Mouse (Mus musculus): ENCODE data around the gene Gcc2. TPM values are rescaled to one million over a fixed set of nuclear protein-coding genes. Genes with fewer than 3 reads are reported as not detected.
"Not testable (repeated sequence)": the region's sequence is repeated elsewhere in the genome, so short reads cannot be mapped to it uniquely, and the experiment has no call there.

Gcc2 gene
- polyA plus RNA-seq, 1 experiment from 2014 or later, result 67.0 TPM

- ATAC-seq (ENCODE audit: low FRiP score, low read depth); H3K4me3 ChIP-seq; H3K36me3 ChIP-seq: not testable (repeated sequence)
Observed at GRCm38 (mm10) chr10:58233740-58234121, 21.6 kb upstream of the Gcc2 start.

DNA sequence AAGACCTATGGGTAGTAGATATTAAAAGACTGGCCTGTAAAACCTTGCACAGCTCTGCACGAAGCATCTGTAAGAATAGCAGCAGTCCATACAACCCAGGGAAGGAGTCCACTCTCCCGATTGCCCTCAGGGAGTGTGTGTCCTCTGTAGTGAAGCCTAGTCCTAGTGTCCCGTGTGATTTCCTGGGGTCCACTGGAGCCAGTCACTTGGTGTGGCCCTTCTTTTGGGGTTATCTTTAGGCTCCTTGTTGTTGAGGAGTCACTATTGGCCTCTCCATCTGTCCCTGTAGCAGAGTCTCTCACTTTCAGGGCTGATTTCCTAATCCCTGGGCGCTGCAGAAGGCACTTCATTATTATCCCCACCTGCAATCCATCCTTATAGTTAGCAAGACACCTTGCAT, 20.3 kb upstream of the Gcc2 start:
- H3K4me2 ChIP-seq (replicated peaks); H3K4me1 ChIP-seq; H3K27ac ChIP-seq; H3K27me3 ChIP-seq; H3K9ac ChIP-seq; H3K4me3 ChIP-seq; ATAC-seq (ENCODE audit: low FRiP score, low read depth); H3K36me3 ChIP-seq: not testable (repeated sequence)
- WGBS, result 76% methylated on average over 4 of the region's 4 CpGs
- H3K9me3 ChIP-seq, result peaks cover 22% of the 10 kb centered on the region

More at GRCm38 (mm10) chr10:58233740-58234121, 21.6 kb upstream of the Gcc2 start:
- H3K4me1 ChIP-seq; H3K9ac ChIP-seq; H3K27me3 ChIP-seq; H3K4me2 ChIP-seq (replicated peaks); H3K27ac ChIP-seq: not testable (repeated sequence)
- peaks cover 19% of the 10 kb centered on the region for H3K9me3 ChIP-seq

GRCm38 (mm10) chr10:58236613-58237012, 18.7 kb upstream of the Gcc2 start, which contains the start of gene Gm4981:
Gm4981 (minus strand) TSS chr10:58236701.
- 88% methylated on average over 10 of the region's 10 CpGs for WGBS
- Histone ChIP-seq H3K27ac (no peak within 1 kb of the TSS), H3K36me3 (no peaks in the 10 kb centered on the region), H3K9ac (no peak within 1 kb of the TSS), H3K4me1 (no peaks in the 10 kb centered on the region), H3K27me3 (no peaks in the 10 kb centered on the region), H3K9me3 (peaks cover 22% of the 10 kb centered on the region), H3K4me3 (no peak within 1 kb of the TSS), H3K4me2 (replicated peaks) (no peak within 1 kb of the TSS)
- no peak for ATAC-seq (ENCODE audit: low FRiP score, low read depth)

- H3K36me3 ChIP-seq; H3K27me3 ChIP-seq; H3K4me3 ChIP-seq; H3K4me1 ChIP-seq; H3K9ac ChIP-seq; H3K4me2 ChIP-seq (replicated peaks); H3K27ac ChIP-seq; H3K9me3 ChIP-seq: not testable (repeated sequence)
- ATAC-seq (ENCODE audit: low FRiP score, low read depth), result peak; percentile 82
- WGBS, result 83% methylated on average over 8 of the region's 8 CpGs
Observed at GRCm38 (mm10) chr10:58238984-58239740, 16.1 kb upstream of the Gcc2 start.

DNA sequence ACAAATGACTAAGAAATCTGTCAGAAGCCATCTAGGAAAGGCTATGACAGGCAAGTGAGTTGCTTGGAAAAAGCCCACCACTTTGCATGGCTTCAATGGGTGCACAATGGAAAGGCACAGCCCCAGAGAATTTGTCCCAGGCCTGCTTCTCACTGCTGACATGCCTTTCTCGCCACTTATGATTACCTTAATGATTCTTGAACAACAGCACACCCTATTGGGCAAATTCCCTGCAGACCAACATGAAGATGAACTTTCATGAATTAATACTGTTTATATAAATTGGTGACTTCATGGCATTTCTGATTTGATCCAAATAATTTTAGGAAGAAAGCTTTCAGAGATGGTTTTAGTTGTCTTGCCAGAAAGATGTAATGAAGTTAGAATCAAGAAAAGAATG, 5.8 kb upstream of the Gcc2 start:
- 11% methylated on average over 1 of the region's 1 CpGs for WGBS
- Histone ChIP-seq H3K36me3 (no peaks in the 10 kb centered on the region), H3K4me1 (peaks cover under 1% of the 10 kb centered on the region; the same call in 1 of the 2 replicates), H3K9me3 (no peaks in the 10 kb centered on the region), H3K4me2 (replicated peaks) (no peak overlapping the region), H3K9ac (no peak overlapping the region), H3K4me3 (no peak overlapping the region), H3K27me3 (no peaks in the 10 kb centered on the region), H3K27ac (no peak overlapping the region)
- no peak for ATAC-seq (ENCODE audit: low FRiP score, low read depth)

- Histone ChIP-seq H3K27ac (no peak overlapping the region), H3K4me1 (peaks cover 10% of the 10 kb centered on the region), H3K36me3 (peaks cover 12% of the 10 kb centered on the region), H3K4me3 (peak overlapping the region; percentile 84), H3K27me3 (no peaks in the 10 kb centered on the region), H3K9ac (peak overlapping the region; percentile 55), H3K9me3 (no peaks in the 10 kb centered on the region), H3K4me2 (replicated peaks) (peak overlapping the region; percentile 66)
- WGBS, result 46% methylated on average over 6 of the region's 6 CpGs
- no peak for ATAC-seq (ENCODE audit: low FRiP score, low read depth)
Observed at GRCm38 (mm10) chr10:58254635-58255175, 592 bp upstream of the Gcc2 start.

DNA sequence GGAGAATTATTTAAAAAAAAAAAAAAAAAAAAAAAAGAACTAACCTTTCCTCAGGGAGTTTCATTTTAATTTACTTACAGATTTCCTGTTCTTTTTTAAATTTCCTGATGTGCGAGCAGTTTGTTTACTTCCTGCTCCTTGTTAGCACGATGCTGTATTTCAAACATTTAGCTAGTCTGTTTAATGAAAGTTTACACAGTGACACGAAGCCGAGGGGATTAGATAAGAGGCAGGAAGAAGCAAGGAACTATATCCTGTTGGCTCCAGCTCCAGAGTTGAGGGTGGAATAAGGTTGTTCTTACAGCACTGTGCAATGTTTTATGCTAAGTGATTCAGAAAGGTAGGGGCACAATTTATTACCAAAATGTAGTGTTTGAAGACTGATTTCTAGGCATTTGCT, 657 bp downstream of the Gcc2 start:
- H3K27ac ChIP-seq, result no peak overlapping the region; the same call in 1 of the 2 replicates
- no peaks in the 10 kb centered on the region for H3K9me3 ChIP-seq
- H3K4me2 ChIP-seq (replicated peaks), result peak overlapping the region; percentile 66
- H3K9ac ChIP-seq, result peak overlapping the region; percentile 84
- H3K4me3 ChIP-seq, result peak overlapping the region; percentile 84
- peaks cover 21% of the 10 kb centered on the region for H3K36me3 ChIP-seq
- no peak for ATAC-seq (ENCODE audit: low FRiP score, low read depth)
- 5% methylated on average over 4 of the region's 4 CpGs for WGBS
- H3K27me3 ChIP-seq, result no peaks in the 10 kb centered on the region
- peaks cover 10% of the 10 kb centered on the region for H3K4me1 ChIP-seq

DNA sequence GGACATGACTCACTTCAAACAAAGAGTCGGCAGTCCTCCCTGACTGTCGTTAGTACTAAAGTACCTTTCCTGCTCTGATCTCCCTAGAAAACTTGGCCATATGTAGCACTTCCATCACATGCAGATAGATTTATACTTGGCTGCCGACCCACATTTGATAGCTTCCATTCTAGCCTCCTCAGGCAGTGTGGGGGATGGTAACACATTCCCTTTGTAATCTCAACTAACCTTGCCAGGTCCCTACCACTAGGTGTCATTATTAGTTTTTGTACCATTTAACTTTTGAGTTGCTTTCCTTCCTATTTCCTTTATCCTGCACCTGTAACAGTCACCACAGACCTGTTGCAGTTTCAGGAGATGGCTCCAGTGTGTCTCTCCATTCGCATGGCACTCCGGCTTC, 3.2 kb downstream of the Gcc2 start:
- 61% methylated on average over 5 of the region's 5 CpGs for WGBS
- no peak overlapping the region for H3K4me2 ChIP-seq (replicated peaks)
- H3K27ac ChIP-seq, result no peak overlapping the region
- no peak overlapping the region for H3K4me3 ChIP-seq
- no peak overlapping the region for H3K9ac ChIP-seq
- no peak for ATAC-seq (ENCODE audit: low FRiP score, low read depth)
- H3K27me3 ChIP-seq, result no peaks in the 10 kb centered on the region
- H3K9me3 ChIP-seq, result no peaks in the 10 kb centered on the region
- peaks cover 34% of the 10 kb centered on the region for H3K36me3 ChIP-seq
- peaks cover 10% of the 10 kb centered on the region for H3K4me1 ChIP-seq

DNA sequence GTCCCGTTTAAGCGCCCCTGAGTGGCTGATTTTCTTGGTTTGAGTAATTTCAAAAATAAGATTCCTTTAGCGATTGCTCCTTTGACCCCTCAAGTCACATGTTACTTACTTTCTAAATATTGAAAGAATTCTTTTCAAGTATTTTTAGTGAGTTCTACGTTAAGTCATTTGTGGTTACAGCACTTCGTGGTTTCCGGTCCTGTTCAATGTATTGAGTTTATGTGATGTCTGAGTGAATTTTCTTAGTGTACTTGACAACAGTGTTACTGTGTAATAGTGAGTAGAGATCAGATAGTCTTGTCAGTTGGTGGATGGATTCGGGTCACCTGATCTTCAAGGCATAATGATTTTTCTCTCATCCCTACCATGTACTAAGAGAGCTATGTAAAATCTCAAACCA, 26.9 kb downstream of the Gcc2 start:
- H3K27ac ChIP-seq, result no peak overlapping the region
- H3K4me2 ChIP-seq (replicated peaks), result no peak overlapping the region
- no peaks in the 10 kb centered on the region for H3K27me3 ChIP-seq
- H3K4me3 ChIP-seq, result no peak overlapping the region
- H3K4me1 ChIP-seq, result no peaks in the 10 kb centered on the region
- H3K36me3 ChIP-seq, result peaks cover 70% of the 10 kb centered on the region
- 83% methylated on average over 7 of the region's 7 CpGs for WGBS
- H3K9ac ChIP-seq, result no peak overlapping the region
- ATAC-seq (ENCODE audit: low FRiP score, low read depth), result no peak
- no peaks in the 10 kb centered on the region for H3K9me3 ChIP-seq

DNA sequence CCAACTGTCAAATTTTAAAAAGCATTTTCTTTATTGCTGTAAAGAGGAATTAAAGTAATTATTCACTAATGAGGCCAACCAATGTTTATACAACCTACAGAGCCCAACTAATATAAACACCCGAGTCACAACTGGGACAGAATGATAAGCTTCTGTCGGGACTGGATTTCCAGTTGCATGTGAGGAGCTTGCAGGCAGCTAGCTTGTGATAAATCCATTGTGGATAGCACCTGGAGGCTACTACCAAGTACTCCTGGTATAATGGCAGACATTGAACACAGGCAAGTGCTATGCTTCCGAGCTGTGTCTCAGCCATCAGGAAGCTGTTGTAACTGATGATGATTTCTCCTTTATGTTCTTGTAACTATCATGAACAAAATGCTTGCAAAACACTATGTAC, 35.4 kb downstream of the Gcc2 start:
- H3K9ac ChIP-seq, result no peak overlapping the region
- H3K9me3 ChIP-seq, result no peaks in the 10 kb centered on the region
- no peaks in the 10 kb centered on the region for H3K27me3 ChIP-seq
- no peak overlapping the region for H3K4me3 ChIP-seq
- no peak for ATAC-seq (ENCODE audit: low FRiP score, low read depth)
- WGBS, result 77% methylated on average over 3 of the region's 3 CpGs
- H3K36me3 ChIP-seq, result peaks cover 86% of the 10 kb centered on the region
- H3K27ac ChIP-seq, result no peak overlapping the region
- no peak overlapping the region for H3K4me2 ChIP-seq (replicated peaks)
- no peaks in the 10 kb centered on the region for H3K4me1 ChIP-seq

- Histone ChIP-seq H3K4me3 (no peak overlapping the region), H3K4me2 (replicated peaks) (no peak overlapping the region), H3K9me3 (no peaks in the 10 kb centered on the region), H3K4me1 (no peaks in the 10 kb centered on the region), H3K9ac (no peak overlapping the region), H3K36me3 (peaks cover 91% of the 10 kb centered on the region), H3K27me3 (no peaks in the 10 kb centered on the region), H3K27ac (no peak overlapping the region)
- WGBS, result 91% methylated on average over 3 of the region's 3 CpGs
- ATAC-seq (ENCODE audit: low FRiP score, low read depth), result no peak
Observed at GRCm38 (mm10) chr10:58294246-58294645, 38.9 kb downstream of the Gcc2 start.

DNA sequence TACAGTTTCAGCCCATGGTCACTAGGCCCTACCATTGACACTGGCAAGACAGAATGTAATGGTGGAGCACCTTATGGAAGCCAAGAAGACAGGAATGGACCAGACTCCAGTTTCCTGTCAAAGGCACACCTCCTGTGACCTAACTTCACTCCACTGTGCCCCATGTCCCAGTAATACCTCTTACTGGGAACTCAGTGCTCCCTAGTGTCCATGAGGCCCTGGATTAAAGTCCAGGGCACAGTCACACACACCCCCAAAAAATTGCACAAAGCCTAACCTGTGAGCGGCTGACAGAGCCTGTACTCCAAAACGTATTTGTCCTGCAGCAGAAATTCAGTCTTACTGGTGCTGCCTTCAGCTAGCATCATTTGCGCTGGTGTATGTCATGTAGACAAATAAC, 40.3 kb downstream of the Gcc2 start:
- no peak overlapping the region for H3K4me3 ChIP-seq
- ATAC-seq (ENCODE audit: low FRiP score, low read depth), result no peak
- peaks cover 92% of the 10 kb centered on the region for H3K36me3 ChIP-seq
- 92% methylated on average over 3 of the region's 3 CpGs for WGBS
- no peak overlapping the region for H3K9ac ChIP-seq
- H3K9me3 ChIP-seq, result no peaks in the 10 kb centered on the region
- no peaks in the 10 kb centered on the region for H3K27me3 ChIP-seq
- H3K4me1 ChIP-seq, result no peaks in the 10 kb centered on the region
- no peak overlapping the region for H3K27ac ChIP-seq
- no peak overlapping the region for H3K4me2 ChIP-seq (replicated peaks)

DNA sequence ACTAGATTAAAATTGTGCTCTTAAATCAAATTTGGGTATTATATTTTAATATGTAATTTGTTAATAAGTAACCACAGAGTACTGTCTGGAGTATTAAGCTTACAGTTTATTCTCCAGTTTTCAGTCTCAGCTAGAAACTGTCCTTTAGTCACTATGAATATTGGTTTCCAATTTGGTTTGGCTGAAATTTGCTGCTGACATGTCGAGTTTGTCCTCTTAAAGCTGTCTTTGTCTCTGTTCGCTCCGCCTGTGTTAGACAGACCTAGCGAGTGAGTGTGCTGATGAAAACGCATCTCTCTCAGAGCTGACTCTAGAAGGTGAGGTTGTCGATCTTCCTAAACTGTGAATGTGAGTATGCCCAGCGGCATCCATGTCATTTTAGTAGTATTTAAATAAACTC, 49.7 kb downstream of the Gcc2 start:
- Histone ChIP-seq H3K9ac (no peak overlapping the region), H3K36me3 (peaks cover 66% of the 10 kb centered on the region), H3K27me3 (no peaks in the 10 kb centered on the region), H3K4me2 (replicated peaks) (no peak overlapping the region), H3K4me3 (no peak overlapping the region), H3K4me1 (no peaks in the 10 kb centered on the region), H3K9me3 (no peaks in the 10 kb centered on the region), H3K27ac (no peak overlapping the region)
- 95% methylated on average over 7 of the region's 7 CpGs for WGBS
- ATAC-seq (ENCODE audit: low FRiP score, low read depth), result no peak

All from limb, embryonic 13.5 days (tissue).